Mouse (Mus musculus): ENCODE data around the gene Zfp687.
"Not testable (repeated sequence)": the region's sequence is repeated elsewhere in the genome, so short reads cannot be mapped to it uniquely, and the experiment has no call there.

Gene Zfp687

DNA sequence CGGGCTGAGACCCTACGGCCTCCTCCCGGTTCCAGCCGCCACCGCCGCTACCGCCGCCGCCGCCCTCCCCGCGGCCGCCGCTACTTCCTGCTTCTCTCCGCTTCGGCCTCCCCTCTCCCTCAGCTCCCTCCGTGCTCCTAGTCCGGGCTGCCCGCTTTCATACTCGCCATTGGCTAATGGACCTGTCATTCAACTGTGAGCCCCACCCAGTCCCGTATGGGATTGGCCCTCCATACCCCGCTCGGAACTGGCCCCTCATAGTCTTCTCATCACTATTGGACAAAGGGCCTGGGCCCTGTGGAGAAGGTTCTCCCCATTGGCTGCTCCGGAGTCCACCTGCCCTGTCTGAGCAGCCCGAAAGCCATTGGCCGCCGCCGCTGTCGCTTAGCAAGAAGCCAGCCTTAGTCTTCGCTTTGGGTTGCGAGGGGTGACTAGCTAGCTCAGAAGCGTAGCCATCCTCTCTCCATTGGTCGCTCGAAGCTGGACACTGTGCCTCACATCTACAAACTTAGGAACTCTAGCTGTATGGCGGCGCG lies at the start of gene Zfp687:
Gene Zfp687 (minus strand): TSS at position 112 of the 536 bp plus-strand sequence.
- peak; percentile 100 for DNase-seq

DNA sequence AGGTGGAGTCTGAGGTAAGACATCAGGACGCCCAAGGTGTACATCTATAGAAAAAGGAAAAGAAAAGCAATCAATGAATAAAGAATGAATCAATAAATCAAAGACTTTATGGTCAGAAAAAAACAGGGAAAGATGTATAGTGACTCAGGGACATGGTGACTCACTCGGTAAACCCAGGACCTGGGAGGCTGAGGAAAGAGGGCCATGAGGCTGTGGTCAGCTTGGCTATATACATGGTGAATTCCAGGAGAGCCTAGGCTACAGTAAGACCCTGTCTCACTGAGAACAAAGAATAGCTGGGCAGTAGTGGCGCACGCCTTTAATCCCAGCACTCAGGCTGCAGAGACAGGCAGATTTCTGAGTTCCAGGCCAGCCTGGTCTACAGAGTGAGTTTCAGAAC lies 48.5 kb upstream of the Zfp687 start:
- no peak for DNase-seq

DNA sequence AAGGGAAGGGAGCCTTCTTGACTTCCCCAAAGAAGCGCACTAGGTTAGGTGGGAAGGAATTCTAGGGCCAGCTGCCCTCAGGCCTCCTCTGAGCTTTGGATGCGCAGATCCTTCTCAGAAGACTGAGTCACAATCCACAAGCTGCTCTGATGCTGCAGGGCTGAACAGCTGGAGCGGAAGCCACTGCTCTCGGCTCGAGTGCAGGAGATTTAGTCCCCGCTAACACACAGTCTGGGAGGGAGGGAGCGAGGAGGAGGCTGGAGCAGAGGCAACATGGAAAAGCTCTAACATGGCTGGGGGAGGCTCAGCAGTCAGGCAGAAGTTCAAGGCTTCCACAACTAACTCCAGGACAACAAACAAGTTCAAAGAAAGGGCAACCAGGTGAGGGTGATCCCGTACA lies 42.8 kb upstream of the Zfp687 start:
- DNase-seq, result no peak

DNA sequence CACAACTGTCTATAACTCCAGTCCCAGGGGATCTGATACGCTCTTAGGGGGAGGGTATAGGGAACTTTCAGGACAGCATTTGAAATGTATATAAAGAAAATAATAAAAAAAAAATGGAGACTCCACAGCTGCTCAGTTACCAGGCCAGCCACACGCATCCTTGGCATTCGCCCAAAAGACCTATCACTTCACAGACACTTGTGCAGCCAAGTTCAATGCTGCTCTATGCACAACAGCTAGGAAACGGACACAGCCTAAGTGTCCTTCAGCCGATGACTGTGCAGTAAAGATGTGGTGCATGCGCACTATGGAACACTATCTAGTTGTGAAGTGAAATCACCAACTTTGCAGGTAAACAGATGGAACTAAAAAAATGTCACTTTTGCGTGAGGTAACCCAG lies 41.0 kb upstream of the Zfp687 start:
- DNase-seq, result no peak

DNA sequence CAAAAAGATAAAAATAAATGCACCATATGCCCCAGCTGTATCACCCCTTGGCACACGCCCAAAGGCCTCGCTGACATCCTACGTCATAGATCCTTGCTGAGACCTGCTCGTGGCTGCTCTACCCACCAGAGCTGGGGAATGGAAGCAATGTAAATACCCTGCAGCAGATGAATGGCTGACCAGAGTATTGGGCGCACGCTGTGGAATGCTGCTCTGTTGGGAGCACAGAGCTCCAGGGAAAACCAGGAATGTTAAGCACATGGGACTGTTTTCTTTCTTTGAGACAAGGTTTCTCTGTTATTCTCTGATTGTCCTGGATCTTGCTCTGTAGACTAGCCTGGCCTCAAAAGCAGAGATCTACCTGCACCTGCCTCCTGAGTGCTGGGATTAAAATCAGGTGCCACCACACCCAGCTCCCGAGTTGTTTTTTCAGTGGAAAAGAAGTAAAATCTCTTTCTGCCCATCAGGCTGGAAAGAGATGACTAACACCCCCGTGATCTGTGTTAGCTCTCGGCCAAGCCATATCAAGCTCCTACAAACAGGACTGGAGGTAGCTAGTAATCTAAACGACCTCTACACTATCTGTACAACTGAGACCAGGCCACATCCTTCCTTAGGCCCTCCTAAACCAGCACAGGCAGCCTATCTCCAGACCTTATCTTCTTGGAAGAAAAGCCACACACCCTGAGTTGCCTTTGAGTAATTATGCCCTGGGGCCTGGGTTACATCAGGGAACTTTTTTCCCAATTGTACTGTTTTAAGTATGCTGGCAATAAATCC lies 39.4 kb upstream of the Zfp687 start:
- no peak for DNase-seq

DNA sequence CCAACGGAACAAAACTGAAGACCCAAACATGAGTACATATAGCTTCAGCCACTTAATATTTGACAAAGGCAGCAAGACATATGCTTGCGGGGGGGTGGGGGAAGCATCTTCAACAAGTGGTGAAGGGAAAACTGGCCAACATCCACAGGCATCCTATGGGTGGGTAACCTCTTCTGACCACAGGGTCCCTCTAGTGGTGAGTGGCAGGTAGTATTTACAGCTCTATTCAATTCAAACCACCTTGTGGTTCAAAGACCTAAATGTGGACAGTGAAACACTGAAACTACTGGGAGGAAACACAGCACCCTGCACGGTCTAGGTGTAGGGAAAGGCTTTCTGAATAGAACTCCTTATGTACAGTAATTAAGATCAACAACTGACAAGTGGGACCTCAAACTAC lies 38.5 kb upstream of the Zfp687 start:
- DNase-seq, result no peak

DNA sequence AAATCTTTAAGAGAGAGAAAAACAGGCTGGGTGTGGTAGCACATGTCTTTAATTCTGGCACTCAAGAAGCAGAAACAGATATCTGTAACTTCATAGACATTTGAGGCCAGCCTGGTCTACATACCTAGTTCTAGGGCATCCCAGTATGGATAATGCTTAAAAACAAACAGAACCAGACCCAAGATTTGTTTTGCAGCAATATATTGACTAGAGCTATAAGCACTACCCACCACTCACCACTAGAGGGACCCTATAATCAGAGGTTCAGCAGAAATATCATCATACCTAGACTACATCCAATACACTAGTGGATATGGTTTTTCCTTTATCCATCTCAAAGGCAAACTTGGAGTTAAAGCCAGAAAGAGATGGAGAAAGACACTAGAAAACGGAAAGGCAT lies 37.7 kb upstream of the Zfp687 start:
- DNase-seq, result no peak

DNA sequence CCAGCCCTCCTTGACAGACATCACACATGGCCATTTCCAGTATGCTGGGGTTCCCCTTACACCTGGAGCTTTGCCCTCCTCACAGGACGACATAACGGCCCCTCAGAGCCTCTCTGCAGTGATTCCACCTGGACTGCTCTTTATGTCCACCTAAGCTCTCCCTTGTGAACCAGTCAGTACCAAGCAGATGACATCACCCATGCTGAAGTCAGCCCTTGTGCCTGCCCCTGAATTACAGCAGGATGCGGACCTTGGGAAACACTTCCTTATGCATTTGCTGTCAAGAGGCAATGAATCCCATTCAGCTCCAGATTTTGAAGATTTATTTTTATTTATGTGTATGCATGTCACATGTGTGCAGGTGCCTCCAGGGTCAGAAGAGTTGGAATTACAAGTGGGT lies 32.7 kb upstream of the Zfp687 start:
- DNase-seq, result no peak

DNA sequence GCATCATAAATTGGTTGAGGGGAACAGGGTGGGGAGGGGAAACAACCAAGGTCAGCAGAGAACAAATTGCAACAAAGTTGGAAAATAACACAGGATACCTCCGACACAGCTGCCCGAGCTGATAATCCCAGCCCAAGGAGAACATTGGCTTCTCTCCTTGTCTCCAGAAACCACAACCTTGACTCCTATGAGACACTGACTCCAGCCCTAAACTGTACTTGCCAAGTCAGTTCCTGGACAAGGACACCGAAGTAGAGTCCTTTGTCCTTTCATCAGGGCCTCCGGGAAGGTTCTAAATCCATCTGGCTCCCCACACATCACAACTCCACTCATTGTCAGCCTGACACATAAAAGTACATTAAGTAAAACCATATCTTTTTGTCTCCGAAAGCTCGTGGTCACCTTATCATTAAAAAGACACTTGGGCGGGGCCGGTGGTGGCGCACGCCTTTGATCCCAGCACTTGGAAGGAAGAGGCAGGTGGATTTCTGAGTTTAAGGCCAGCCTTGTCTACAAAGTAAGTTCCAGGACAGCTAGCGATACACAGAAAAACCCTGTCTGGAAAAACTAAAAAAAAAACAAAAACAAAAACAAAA lies 31.3 kb upstream of the Zfp687 start:
- DNase-seq, result no peak

DNA sequence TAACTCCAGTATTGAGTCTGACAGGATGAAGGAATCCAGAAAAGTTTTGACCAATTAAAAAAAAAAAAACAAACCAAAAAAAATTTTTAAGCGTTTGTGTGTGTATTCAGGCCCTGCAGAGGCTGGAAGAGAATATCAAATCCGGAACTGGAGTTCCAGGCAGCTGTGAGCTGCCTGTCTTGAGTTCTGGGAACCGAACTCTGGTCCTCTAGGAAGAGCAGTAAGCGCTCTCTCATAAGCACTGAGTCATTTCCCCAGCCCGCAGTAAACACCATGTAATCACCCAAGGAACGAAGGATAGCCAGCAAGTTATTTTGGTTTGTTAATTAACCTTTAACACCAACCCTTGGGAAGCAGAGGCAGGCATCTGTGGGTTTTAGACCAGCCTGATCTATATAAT lies 28.0 kb upstream of the Zfp687 start:
- DNase-seq, result no peak

DNA sequence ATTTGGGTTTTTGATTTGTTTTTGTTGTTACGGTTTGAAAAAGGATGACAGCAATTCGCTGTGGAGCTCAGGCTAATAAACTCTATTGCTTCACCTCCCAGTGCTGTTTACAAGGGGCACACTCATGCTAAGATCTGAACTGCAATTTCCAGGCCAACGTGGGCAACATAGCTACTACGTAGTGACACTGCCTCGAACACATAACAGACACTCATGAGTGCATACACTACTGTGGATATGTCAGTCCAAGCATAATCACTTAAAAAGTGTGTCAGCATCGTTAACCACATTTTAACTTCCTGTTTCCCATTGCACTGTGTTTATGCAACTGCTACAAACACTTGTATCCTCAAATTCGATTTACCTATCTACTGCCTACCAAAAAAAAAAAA lies 27.6 kb upstream of the Zfp687 start:
- peak; percentile 40 for DNase-seq

DNA sequence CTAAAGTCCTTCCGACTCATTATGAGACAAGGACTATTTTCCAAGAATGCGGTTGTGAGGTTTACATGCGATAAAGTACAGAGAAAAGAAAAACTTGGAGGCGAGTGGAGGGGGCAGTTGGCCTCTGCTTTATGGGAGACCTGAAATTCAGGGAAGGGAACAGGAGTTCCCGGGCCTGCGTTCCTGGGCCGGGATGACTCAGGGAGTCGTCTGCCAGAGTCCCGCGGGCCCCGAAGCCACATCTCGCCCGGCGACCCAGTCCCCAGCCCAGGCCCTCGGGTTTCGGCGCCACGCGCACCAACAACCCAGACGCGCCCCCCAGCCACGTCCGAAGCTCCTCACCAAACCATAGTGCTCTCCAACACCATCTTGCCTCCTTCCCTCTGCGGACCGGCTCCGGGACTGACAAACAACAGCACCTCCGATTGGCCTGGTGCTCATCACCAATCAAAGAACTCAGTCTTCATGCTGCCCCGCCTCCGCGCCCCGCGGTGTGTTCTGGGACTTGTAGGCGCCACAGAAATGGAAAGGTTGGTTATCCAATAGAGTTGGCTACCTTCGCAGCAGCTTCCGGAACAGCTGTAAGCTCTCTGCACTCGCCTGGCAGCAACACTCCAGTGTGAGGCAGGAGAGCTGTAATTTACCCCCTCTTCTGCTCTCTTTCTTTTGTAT lies 27.1 kb upstream of the Zfp687 start, which contains the start of gene Psmd4:
Gene Psmd4 (minus strand): TSS at position 449 of the 672 bp plus-strand sequence.
- DNase-seq, result peak; percentile 95

DNA sequence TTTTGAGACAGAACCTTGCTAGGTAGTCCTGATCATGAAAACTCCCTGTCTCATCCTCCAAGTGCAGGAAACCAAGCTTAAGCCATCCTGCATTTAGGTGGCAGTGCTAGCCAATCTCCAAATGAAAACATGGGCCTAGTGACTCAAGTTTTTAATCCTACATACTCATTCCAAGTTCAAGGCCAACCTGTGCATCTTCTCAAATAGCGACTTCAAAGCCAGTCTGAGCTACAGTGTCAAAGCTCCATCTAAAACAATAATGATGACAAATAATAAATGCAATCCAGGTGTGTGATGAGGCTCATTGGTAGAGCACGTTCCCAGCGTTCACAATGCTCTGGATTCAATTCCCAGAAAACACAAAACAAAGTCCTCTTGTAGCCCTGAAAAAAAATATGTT lies 26.4 kb upstream of the Zfp687 start:
- DNase-seq, result no peak

DNA sequence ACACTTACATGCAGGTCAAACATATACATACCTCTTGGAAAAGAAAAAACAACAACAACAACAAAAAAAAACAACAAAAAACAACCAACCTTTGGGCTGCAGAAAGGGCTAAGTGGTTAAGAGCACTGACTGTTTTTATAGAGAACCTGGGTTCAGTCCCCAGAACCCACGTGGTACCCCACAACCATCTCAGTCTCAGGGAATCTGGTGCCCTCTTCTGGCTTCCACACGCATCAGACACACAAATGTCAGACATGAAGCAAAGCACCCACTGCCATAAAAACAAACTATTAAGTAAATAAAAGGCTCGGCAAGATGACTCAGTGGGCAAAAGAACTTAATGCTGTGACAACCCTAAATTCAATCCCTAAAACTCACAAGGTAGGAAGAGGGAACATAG lies 14.7 kb upstream of the Zfp687 start:
- DNase-seq, result no peak

DNA sequence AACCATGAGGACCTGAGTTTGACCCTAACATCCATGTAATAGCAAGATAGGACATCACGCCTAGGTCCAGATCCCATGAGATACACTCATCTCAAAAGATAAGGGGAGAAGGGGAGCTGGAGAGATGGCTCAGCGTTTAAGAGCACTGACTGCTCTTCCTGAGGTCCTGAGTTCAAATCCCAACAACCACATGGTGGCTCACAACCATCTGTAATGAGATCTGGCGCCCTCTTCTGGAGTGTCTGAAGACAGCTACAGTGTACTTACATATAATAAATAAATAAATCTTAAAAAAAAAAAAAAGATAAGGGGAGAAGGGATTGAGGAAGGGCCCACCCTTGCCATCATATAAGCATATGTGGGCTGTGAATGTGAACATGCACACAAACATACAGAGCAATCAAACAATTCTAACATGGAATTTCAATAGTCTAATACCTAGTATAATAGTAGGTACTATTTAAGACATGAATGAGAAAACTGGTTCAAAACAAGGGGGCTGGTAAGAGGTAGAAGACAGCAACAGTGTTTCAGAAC lies 14.1 kb upstream of the Zfp687 start:
- DNase-seq, result not testable (repeated sequence)

DNA sequence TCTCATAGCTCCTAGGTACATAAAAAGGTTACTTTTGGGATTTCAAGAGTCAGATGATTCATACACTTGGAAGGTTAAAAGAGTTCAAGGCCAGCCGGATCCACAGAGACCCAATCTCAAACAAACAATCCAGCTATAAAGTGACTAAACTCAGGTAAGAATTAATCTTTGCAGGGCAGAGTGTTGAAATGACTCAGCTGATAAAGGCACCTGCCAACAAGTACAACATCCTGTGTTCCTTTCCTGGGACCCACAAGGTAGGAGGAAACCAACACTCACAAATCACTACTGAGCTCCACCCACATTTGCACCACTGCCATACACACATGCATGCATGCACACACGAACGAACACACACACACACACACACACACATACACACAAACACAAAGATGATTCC lies 13.4 kb upstream of the Zfp687 start:
- no peak for DNase-seq

DNA sequence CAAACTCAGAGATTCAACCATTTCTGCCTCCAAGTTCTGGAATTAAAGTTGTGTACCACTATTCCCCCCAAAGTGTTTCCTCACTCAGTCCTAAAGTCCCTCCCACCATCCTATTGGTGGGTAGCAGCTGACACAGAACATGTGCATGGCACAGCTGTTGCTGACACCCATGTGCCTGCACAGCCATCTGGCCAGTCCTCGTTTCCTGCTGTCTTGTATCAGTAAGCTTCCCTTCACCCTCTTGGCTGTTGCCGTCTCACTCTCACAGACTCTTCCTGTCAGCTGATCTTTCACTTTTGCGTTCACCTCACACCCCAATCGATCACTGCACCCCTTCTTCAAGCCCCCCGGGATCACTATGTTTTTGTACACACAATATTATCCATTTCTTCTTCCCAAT lies 12.5 kb upstream of the Zfp687 start:
- DNase-seq, result no peak

DNA sequence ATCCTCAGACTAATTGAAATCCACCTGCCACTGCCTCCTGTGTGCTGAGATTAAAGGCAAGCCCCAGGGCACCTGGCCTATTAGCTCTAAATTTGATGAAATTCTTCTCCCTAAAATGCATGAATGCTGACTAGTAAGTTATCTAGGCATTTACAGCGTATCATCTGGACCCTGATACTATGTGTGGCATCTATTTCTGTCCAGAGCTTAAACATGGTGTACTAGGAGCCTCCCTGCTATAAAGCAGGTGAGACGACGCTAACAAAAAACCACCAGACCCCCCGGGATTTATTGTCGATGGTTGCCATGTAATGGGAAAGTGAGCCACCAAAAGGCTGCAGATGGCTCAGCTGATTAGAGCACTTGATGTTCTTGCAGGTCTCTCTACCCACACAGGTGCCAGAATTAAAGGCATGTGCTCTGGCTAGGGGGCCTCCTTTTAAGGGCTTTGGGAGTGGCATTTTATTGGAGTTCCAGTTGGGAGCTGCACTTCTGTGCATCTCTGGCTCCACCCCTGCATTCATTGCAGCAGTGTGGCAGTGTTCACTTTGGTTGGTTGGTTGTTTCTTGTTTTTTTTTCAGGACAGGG lies 11.9 kb upstream of the Zfp687 start:
- DNase-seq, result no peak

DNA sequence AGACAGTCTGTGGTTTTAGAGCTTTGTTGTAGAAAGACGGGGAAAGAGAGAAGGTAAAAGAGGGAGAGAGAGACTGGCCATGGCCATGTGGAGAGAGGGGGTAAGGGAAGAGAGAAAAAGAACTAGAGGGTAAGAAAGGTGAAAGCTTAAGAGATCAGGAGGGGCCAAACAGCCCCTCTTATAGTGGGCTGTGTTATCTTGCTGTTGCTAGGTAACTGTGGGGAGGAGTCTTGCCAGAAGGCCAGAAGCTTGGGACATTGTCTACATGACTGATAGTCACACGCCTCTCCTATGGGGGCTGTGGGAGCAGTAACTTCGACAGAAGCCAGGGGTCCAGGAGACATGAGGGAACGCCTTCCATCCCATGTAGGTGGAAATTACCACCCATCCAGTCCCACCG lies 10.0 kb upstream of the Zfp687 start:
- DNase-seq, result no peak

DNA sequence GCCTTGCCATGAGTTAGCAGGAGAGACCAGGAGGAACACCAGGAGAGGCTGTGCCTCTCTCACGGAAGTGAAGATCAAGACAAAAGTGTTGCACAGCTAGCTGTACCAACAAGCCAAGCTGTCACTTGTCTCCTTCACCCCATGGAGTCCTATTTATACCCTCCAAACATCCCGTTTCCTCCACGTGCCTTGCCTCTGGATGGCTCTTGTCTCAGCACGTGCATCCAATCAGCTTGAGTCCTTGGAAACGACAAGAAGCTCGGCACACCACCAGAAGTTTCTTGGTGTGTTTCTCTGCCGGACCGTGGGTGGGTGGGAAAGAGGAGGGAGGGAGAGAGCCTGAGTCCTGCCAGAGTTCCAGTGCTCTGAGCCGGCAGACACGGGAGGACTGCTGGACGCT lies 9.3 kb upstream of the Zfp687 start:
- DNase-seq, result no peak

DNA sequence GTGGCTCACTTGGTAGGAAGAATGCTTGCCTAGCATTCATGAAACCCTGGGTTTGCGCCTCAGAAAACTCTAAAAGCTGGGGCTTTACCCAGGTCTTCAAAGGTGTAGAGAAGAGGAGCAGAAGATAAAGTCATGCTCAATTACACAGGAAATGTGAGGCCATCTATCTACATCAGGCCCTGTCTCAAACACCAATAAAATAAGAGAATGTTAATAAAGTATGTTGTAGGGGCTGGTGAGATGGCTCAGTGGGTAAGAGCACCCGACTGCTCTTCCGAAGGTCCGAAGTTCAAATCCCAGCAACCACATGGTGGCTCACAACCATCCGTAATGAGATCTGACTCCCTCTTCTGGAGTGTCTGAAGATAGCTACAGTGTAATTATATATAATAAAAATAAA lies 5.7 kb upstream of the Zfp687 start:
- not testable (repeated sequence) for DNase-seq

DNA sequence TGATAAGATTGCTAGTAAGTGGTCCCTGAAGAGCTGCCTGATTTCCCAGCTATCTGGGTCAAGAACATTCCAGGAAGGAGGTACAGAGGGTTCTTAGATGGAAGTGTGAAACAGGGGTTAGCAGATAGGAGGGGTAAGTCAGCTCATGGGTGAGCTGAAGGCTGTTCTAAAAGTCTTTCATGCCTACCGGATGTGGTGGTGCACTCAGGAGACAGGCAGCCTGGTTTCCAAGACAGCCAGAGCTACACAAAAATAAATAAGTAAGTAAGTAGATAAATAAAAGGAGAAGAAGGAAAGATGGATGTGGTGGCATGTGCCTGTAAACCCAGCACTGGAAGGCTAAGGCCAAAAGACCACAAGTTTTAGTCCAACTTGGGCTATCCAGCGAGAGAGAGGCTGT lies 3.5 kb upstream of the Zfp687 start:
- DNase-seq, result no peak

DNA sequence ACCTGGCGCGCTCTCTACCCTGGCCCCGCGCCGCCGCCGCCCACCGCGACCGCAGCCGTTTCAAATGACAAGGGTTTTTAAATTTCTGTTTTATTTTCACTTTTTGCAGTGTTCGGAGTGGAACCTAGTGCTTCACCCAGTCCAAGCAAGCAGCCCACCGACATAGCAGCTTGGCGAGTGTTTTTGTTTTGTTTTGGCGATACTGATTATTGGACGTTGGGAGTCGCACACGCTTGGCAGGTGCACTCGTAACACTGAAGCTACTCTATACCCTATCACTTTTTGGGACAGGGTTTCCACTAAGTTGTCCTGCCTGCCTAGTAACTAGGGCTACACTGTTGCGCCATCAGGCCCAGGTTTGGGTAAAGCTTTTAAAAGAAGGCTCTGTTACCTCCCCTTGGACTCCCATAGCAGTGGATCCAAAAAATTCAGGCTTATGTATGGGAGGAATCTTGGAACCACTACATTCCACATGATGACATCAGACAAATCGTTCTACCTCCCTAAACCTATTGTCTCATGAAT lies 1.3 kb upstream of the Zfp687 start:
- DNase-seq, result no peak
